Mouse (Mus musculus) lung, adult 2 months (tissue): ENCODE results near the gene Prss32.

ENCODE experiments used
- CTCF ChIP-seq: fragments of 200-500 bp; IDR thresholded peaks from 2 replicates; pipeline ENCODE4 v1.5.1; 2011; ENCODE audit warnings: mild to moderate bottlenecking, low read length, control low read depth; ENCODE audit not compliant: insufficient read depth
- POLR2A ChIP-seq: fragments of 200-500 bp; IDR thresholded peaks from 2 replicates; pipeline ENCODE4 v1.6.1; 2011; ENCODE audit warnings: low read depth, mild to moderate bottlenecking, control low read depth, low read length, borderline replicate concordance; ENCODE audit errors: extremely low read depth

- TF ChIP-seq CTCF = no peak
- no peak for TF ChIP-seq POLR2A
These were observed 33.5 kb downstream of the Prss32 start for GRCm38 (mm10) chr17:23877166-23877565.
